ENCODE assay signal across 10 mouse cellular contexts in genomic region chr13:116293301-116294150, GRCm38 (mm10). TPM values are rescaled to one million over a fixed set of nuclear protein-coding genes. Genes with fewer than 3 reads are reported as not detected.
A peak's percentile ranks its signal among the peaks of the same experiment; 100 is the strongest.
DNase-seq lines count a peak whose midpoint lies in the region; ATAC-seq and TF ChIP-seq lines count a peak whose summit lies in the region.
"Had no signal": no experiment of that assay in that cellular context is flagged by ENCODE, and none has a peak within 500 bp of the region (broad histone marks: within the 10 kb centered on the region; RNA-seq: fewer than 3 reads in every experiment).

No protein-coding gene starts in this region.

- no peak for ATAC-seq in heart, embryonic 15.5 days (replicated peaks; ENCODE audit: insufficient number of reproducible peaks, insufficient read depth, low FRiP score, low read depth)
- ATAC-seq in embryonic facial prominence, embryonic 11.5 days (replicated peaks; ENCODE audit: insufficient number of reproducible peaks, low FRiP score, low TSS enrichment, low read depth): peak; percentile 85
- ATAC-seq in hindbrain, postnatal 0 days: peak; percentile 45; the same call in 1 of the 2 replicates
- ATAC-seq in neural tube, embryonic 11.5 days (ENCODE audit: insufficient read depth, low FRiP score, low TSS enrichment): peak; percentile 56
- no peak for ATAC-seq in cerebellum, adult (ENCODE audit: insufficient number of reproducible peaks, low FRiP score, low TSS enrichment)
- no peak for ATAC-seq in inflammation-experienced regulatory T-cells, adult 6 months

- DNase-seq in heart, postnatal 25 days (ENCODE audit: low spot score): no peak
- peak; percentile 60 for DNase-seq in embryonic facial prominence, embryonic 11.5 days (ENCODE audit: low spot score)
- DNase-seq in hindbrain, postnatal 0 days (ENCODE audit: low spot score): no peak
- peak; percentile 62 for DNase-seq in neural tube, embryonic 11.5 days (ENCODE audit: low spot score)
- DNase-seq in cerebellum, postnatal 36 days: no peak
- DNase-seq: kidney, postnatal 4 days had no signal

- H3K4me3 ChIP-seq in heart, embryonic 15.5 days: peak overlapping the region; percentile 20
- H3K4me3 ChIP-seq in embryonic facial prominence, embryonic 11.5 days (ENCODE audit: low read depth, low read length): no peak overlapping the region; the same call in 1 of the 2 replicates
- no peak overlapping the region for H3K4me3 ChIP-seq in hindbrain, postnatal 0 days (ENCODE audit: low read length)
- peak overlapping the region; percentile 15; the same call in 1 of the 2 replicates for H3K4me3 ChIP-seq in neural tube, embryonic 11.5 days (ENCODE audit: low read depth, low read length)
- H3K4me3 ChIP-seq: erythroblast, embryonic 14.5 days had no signal

- no peaks in the 10 kb centered on the region for H3K36me3 ChIP-seq in heart, embryonic 15.5 days
- H3K36me3 ChIP-seq in embryonic facial prominence, embryonic 11.5 days (replicated peaks; ENCODE audit: control insufficient read depth, insufficient read depth, low read depth, low read length): no peaks in the 10 kb centered on the region
- no peaks in the 10 kb centered on the region for H3K36me3 ChIP-seq in hindbrain, postnatal 0 days (ENCODE audit: insufficient read depth, low read length)
- H3K36me3 ChIP-seq in neural tube, embryonic 11.5 days (ENCODE audit: control insufficient read depth, insufficient read depth, low read length): no peaks in the 10 kb centered on the region

- H3K4me2 ChIP-seq in heart, embryonic 15.5 days: peak overlapping the region; percentile 44
- H3K4me2 ChIP-seq in embryonic facial prominence, embryonic 11.5 days (ENCODE audit: low read depth, low read length): peak overlapping the region; percentile 36
- H3K4me2 ChIP-seq in hindbrain, postnatal 0 days (ENCODE audit: low read depth, low read length): no peak overlapping the region
- peak overlapping the region; percentile 36 for H3K4me2 ChIP-seq in neural tube, embryonic 11.5 days (ENCODE audit: low read depth)

- peaks cover 18% of the 10 kb centered on the region; the same call in 1 of the 2 replicates for H3K4me1 ChIP-seq in heart, embryonic 15.5 days (replicated peaks)
- H3K4me1 ChIP-seq in embryonic facial prominence, embryonic 11.5 days (ENCODE audit: control insufficient read depth, insufficient read depth, low read length): peaks cover 2% of the 10 kb centered on the region; the same call in 1 of the 2 replicates
- H3K4me1 ChIP-seq in hindbrain, postnatal 0 days (ENCODE audit: insufficient read depth, low read length): no peaks in the 10 kb centered on the region
- peaks cover 3% of the 10 kb centered on the region; the same call in 1 of the 2 replicates for H3K4me1 ChIP-seq in neural tube, embryonic 11.5 days (ENCODE audit: control insufficient read depth, insufficient read depth, low read length)

- no peak for TF ChIP-seq CTCF in hindbrain, postnatal 0 days (IDR thresholded peaks at IDR 0.05; ENCODE audit: low read depth)

- intact Hi-C loops in heart, postnatal 25 days (cut with DNase I): no loop called here

- H3K9me3 ChIP-seq in heart, embryonic 15.5 days (replicated peaks): no peaks in the 10 kb centered on the region
- no peaks in the 10 kb centered on the region for H3K9me3 ChIP-seq in embryonic facial prominence, embryonic 11.5 days (replicated peaks; ENCODE audit: control insufficient read depth, low read length)
- no peaks in the 10 kb centered on the region for H3K9me3 ChIP-seq in hindbrain, postnatal 0 days (ENCODE audit: low read length)
- H3K9me3 ChIP-seq in neural tube, embryonic 11.5 days (ENCODE audit: control insufficient read depth, low read length): no peaks in the 10 kb centered on the region

- peaks cover 59% of the 10 kb centered on the region for H3K27me3 ChIP-seq in heart, embryonic 15.5 days
- H3K27me3 ChIP-seq in embryonic facial prominence, embryonic 11.5 days (ENCODE audit: control insufficient read depth, insufficient read depth, low read length): peaks cover 17% of the 10 kb centered on the region
- H3K27me3 ChIP-seq in hindbrain, postnatal 0 days (ENCODE audit: insufficient read depth, low read length): peaks cover 64% of the 10 kb centered on the region
- peaks cover 55% of the 10 kb centered on the region for H3K27me3 ChIP-seq in neural tube, embryonic 11.5 days (ENCODE audit: control insufficient read depth, insufficient read depth, low read length)

- WGBS in heart, embryonic 15.5 days: 8% methylated on average over 27 of the region's 27 CpGs
- 2% methylated on average over 26 of the region's 27 CpGs for WGBS in embryonic facial prominence, embryonic 11.5 days
- 1% methylated on average over 27 of the region's 27 CpGs for WGBS in hindbrain, postnatal 0 days
- 2% methylated on average over 27 of the region's 27 CpGs for WGBS in neural tube, embryonic 11.5 days

- no peak overlapping the region for H3K27ac ChIP-seq in heart, embryonic 15.5 days
- H3K27ac ChIP-seq in embryonic facial prominence, embryonic 11.5 days (replicated peaks; ENCODE audit: low read depth, low read length): no peak overlapping the region
- no peak overlapping the region for H3K27ac ChIP-seq in hindbrain, postnatal 0 days
- H3K27ac ChIP-seq in neural tube, embryonic 11.5 days (ENCODE audit: low read depth, low read length): no peak overlapping the region

- no peak overlapping the region for H3K9ac ChIP-seq in heart, embryonic 15.5 days
- no peak overlapping the region for H3K9ac ChIP-seq in embryonic facial prominence, embryonic 11.5 days (replicated peaks; ENCODE audit: low read length)
- no peak overlapping the region for H3K9ac ChIP-seq in hindbrain, postnatal 0 days (replicated peaks; ENCODE audit: low read length)
- H3K9ac ChIP-seq in neural tube, embryonic 11.5 days (ENCODE audit: low read length): peak overlapping the region; percentile 4; the same call in 1 of the 2 replicates

RNA-seq across cellular contexts. Expression of gene Isl1, which starts 16.0 kb away (rescaled TPM):
- 2.1 and 8.5 TPM in 2 replicates for polyA plus RNA-seq in heart, embryonic 15.5 days (2015; fragmentation: Nextera tagmentation; extraction: Ambion mirVana)
- total RNA-seq in heart, postnatal 25 days (2021): under 1 TPM; 0.10 to 0.48 TPM
- polyA plus RNA-seq in embryonic facial prominence, embryonic 11.5 days (2014; fragmentation: Nextera tagmentation; extraction: Ambion mirVana): 58.0 and 73.1 TPM in 2 replicates
- total RNA-seq in hindbrain, postnatal 0 days (2014; rRNA removed): 16.9 and 21.8 TPM in 2 replicates
- 8.3 and 10.2 TPM in 2 replicates for polyA plus RNA-seq in hindbrain, postnatal 0 days (2015; fragmentation: Nextera tagmentation; extraction: Ambion mirVana)
- polyA plus RNA-seq in neural tube, embryonic 11.5 days (2014; fragmentation: Nextera tagmentation; extraction: Ambion mirVana): 111 and 136 TPM in 2 replicates
- not detected for polyA plus RNA-seq in inflammation-experienced regulatory T-cells, adult 6 months (2017; shearing (Covaris generic))
- polyA plus RNA-seq: erythroblast, embryonic 14.5 days had no signal

Comparison
In these comparisons a context has a peak if more than half of its experiments do, and no peak if none do; other contexts are left out.
1. ATAC-seq: peak in embryonic facial prominence, embryonic 11.5 days (single experiment), hindbrain, postnatal 0 days (single experiment) and neural tube, embryonic 11.5 days (single experiment); none in heart, embryonic 15.5 days (single experiment), cerebellum, adult (single experiment) and inflammation-experienced regulatory T-cells, adult 6 months (single experiment).
2. H3K4me3 ChIP-seq: peak in heart, embryonic 15.5 days (single experiment) and neural tube, embryonic 11.5 days (single experiment); none in embryonic facial prominence, embryonic 11.5 days (single experiment) and hindbrain, postnatal 0 days (single experiment).
3. DNase-seq: peak in embryonic facial prominence, embryonic 11.5 days (single experiment) and neural tube, embryonic 11.5 days (single experiment); none in heart, postnatal 25 days (single experiment), hindbrain, postnatal 0 days (single experiment) and cerebellum, postnatal 36 days (0 of 2).